In the genomic region with DNA sequence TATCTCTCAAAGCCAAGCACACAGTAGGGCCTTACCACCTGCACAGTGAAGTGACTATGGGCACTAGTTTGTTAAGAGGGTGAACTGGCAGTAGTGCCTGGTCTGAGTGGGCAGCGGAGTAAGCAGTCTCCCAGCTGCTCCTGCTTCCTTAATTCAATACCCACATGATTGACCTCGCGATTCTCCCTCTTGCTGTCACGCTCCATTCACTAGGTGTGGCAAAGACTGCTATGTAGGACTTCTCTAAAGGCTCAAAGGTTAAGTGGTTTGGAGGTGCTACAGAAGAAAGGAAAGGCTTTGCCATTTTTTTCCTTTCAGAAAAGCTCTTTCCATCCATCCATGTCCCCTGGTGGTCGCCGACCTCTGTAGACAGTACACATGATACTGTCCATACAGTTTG, we compare ENCODE assay signal across 22 mouse cellular contexts.
"Had no signal": no experiment of that assay in that cellular context is flagged by ENCODE, and none has a peak within 500 bp of the region (broad histone marks: within the 10 kb centered on the region; RNA-seq: fewer than 3 reads in every experiment).

No protein-coding gene starts in this region.

- H3K36me3 ChIP-seq: lung, embryonic 15.5 days; midbrain, embryonic 13.5 days had no signal

- H3K4me3 ChIP-seq: layer of hippocampus, adult 2 months; limb, embryonic 10.5 days; limb, embryonic 13.5 days; liver, embryonic 12.5 days; liver, embryonic 15.5 days; lung, embryonic 15.5 days; megakaryocyte, embryonic 14.5 days; midbrain, embryonic 10.5 days; midbrain, embryonic 13.5 days; myocyte; neural tube, embryonic 13.5 days; stomach, embryonic 15.5 days had no signal

- H3K27me3 ChIP-seq: liver, embryonic 12.5 days; liver, embryonic 15.5 days; lung, embryonic 15.5 days; megakaryocyte, embryonic 14.5 days; midbrain, embryonic 13.5 days had no signal

- H3K4me2 ChIP-seq: limb, embryonic 13.5 days; liver, embryonic 12.5 days; liver, embryonic 15.5 days; lung, embryonic 15.5 days; midbrain, embryonic 13.5 days; neural tube, embryonic 13.5 days; stomach, embryonic 15.5 days had no signal

- DNase-seq: layer of hippocampus, adult 9-11 months; liver; lung, adult 18-20 months; lung, postnatal 10 days; lung, postnatal 36 days; retina, postnatal 1 day; right cerebral cortex, postnatal 25 days; spleen, adult 18-20 months; thymus, postnatal 36 days had no signal

- H3K9me3 ChIP-seq: limb, embryonic 10.5 days; limb, embryonic 13.5 days; liver, embryonic 12.5 days; liver, embryonic 15.5 days; lung, embryonic 15.5 days; megakaryocyte, embryonic 14.5 days; midbrain, embryonic 10.5 days; midbrain, embryonic 13.5 days; neural tube, embryonic 13.5 days; stomach, embryonic 15.5 days had no signal

- H3K27ac ChIP-seq: layer of hippocampus, adult 2 months; limb, embryonic 10.5 days; limb, embryonic 13.5 days; liver, embryonic 12.5 days; liver, embryonic 15.5 days; lung, embryonic 15.5 days; midbrain, embryonic 10.5 days; midbrain, embryonic 13.5 days; neural tube, embryonic 13.5 days; stomach, embryonic 15.5 days had no signal

- ATAC-seq: liver, embryonic 12.5 days; midbrain, embryonic 13.5 days; midbrain, embryonic 16.5 days had no signal

- H3K9ac ChIP-seq: limb, embryonic 13.5 days; liver, embryonic 12.5 days; liver, embryonic 15.5 days; lung, embryonic 15.5 days; midbrain, embryonic 13.5 days; neural tube, embryonic 13.5 days; stomach, embryonic 15.5 days had no signal
